Mouse (Mus musculus): Measurements from ENCODE around the gene Akt2. TPM values are rescaled to one million over a fixed set of nuclear protein-coding genes. Genes with fewer than 3 reads are reported as not detected.
A peak's percentile ranks its signal among the peaks of the same experiment; 100 is the strongest.

Gene Akt2
- total and polyA plus RNA-seq, 2 experiments from 2014 or later, result 38.1 to 46.7 TPM

GRCm38 (mm10) chr7:27544675-27545370, 46.5 kb upstream of the Akt2 start:
- no peaks in the 10 kb centered on the region for H3K27me3 ChIP-seq (ENCODE audit: insufficient read depth, low read length)
- TF ChIP-seq CTCF (IDR thresholded peaks at IDR 0.05), result no peak
- WGBS, result 85% methylated on average over 12 of the region's 12 CpGs
- no peak overlapping the region for H3K4me3 ChIP-seq (ENCODE audit: low read depth, low read length)
- H3K4me2 ChIP-seq (ENCODE audit: low read depth, low read length, poor library complexity, severe bottlenecking), result no peak overlapping the region
- no peaks in the 10 kb centered on the region for H3K9me3 ChIP-seq (ENCODE audit: low read length)
- H3K4me1 ChIP-seq (ENCODE audit: insufficient read depth, low read length), result peaks cover 8% of the 10 kb centered on the region; the same call in 1 of the 2 replicates
- H3K27ac ChIP-seq (ENCODE audit: low read depth, low read length), result no peak overlapping the region
- ATAC-seq (ENCODE audit: low FRiP score), result no peak
- no peak overlapping the region for H3K9ac ChIP-seq (replicated peaks; ENCODE audit: low read length, poor library complexity, severe bottlenecking)
- H3K36me3 ChIP-seq (ENCODE audit: insufficient read depth, low read length), result peaks cover 12% of the 10 kb centered on the region
- DNase-seq (ENCODE audit: low spot score), result no peak

- no peak for DNase-seq (ENCODE audit: low spot score)
- no peak overlapping the region for H3K27ac ChIP-seq (ENCODE audit: low read depth, low read length)
- H3K4me2 ChIP-seq (ENCODE audit: low read depth, low read length, poor library complexity, severe bottlenecking), result no peak overlapping the region
- H3K9me3 ChIP-seq (ENCODE audit: low read length), result no peaks in the 10 kb centered on the region
- no peaks in the 10 kb centered on the region for H3K27me3 ChIP-seq (ENCODE audit: insufficient read depth, low read length)
- H3K4me3 ChIP-seq (ENCODE audit: low read depth, low read length), result no peak overlapping the region
- no peak overlapping the region for H3K9ac ChIP-seq (replicated peaks; ENCODE audit: low read length, poor library complexity, severe bottlenecking)
- no peak for TF ChIP-seq CTCF (IDR thresholded peaks at IDR 0.05)
- H3K4me1 ChIP-seq (ENCODE audit: insufficient read depth, low read length), result no peaks in the 10 kb centered on the region; the same call in 1 of the 2 replicates
- ATAC-seq (ENCODE audit: low FRiP score), result no peak
- no peaks in the 10 kb centered on the region for H3K36me3 ChIP-seq (ENCODE audit: insufficient read depth, low read length)
- 78% methylated on average over 6 of the region's 6 CpGs for WGBS
These were observed 41.8 kb upstream of the Akt2 start for GRCm38 (mm10) chr7:27549597-27549996.

GRCm38 (mm10) chr7:27552070-27552469, 39.3 kb upstream of the Akt2 start:
- H3K27me3 ChIP-seq (ENCODE audit: insufficient read depth, low read length), result no peaks in the 10 kb centered on the region
- no peaks in the 10 kb centered on the region for H3K9me3 ChIP-seq (ENCODE audit: low read length)
- ATAC-seq (ENCODE audit: low FRiP score), result no peak
- H3K4me2 ChIP-seq (ENCODE audit: low read depth, low read length, poor library complexity, severe bottlenecking), result peak overlapping the region; percentile 74
- peak overlapping the region; percentile 74 for H3K4me3 ChIP-seq (ENCODE audit: low read depth, low read length)
- no peak for DNase-seq (ENCODE audit: low spot score)
- H3K27ac ChIP-seq (ENCODE audit: low read depth, low read length), result no peak overlapping the region
- H3K4me1 ChIP-seq (ENCODE audit: insufficient read depth, low read length), result no peaks in the 10 kb centered on the region; the same call in 1 of the 2 replicates
- WGBS, result 57% methylated on average over 5 of the region's 5 CpGs
- no peak for TF ChIP-seq CTCF (IDR thresholded peaks at IDR 0.05)
- H3K9ac ChIP-seq (replicated peaks; ENCODE audit: low read length, poor library complexity, severe bottlenecking), result peak overlapping the region; percentile 83
- peaks cover 6% of the 10 kb centered on the region; the same call in 1 of the 2 replicates for H3K36me3 ChIP-seq (ENCODE audit: insufficient read depth, low read length)

DNA sequence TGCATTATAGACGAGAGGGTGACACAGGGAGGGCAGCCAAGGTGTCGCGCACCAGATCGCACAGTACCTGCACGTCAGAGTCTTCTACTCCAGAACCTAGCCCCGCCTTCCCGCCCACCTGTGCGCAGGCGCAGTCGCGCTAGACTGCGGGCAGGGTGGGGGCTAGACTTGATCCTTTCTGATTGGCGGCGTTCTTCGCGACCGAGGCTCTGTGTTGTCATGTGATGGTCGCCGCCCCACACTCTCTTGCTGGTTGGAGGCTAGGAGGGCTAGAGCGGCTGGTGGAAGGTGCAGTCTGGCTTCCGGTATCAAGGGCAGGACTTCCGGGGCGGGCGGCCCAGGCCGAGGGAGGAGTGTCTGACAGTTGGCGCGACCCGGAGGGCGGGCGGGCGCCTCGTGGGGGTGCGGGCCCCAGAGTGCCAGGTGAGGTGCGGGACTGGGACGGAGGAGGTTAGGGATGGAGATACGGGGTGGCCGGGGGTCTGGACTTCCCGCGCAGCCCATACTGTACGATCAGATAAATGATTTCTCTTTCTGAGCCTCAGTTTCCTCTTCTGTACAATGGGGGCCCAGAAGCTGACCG, 38.3 kb upstream of the Akt2 start, which contains the start of the genes Pld3 and 2310022A10Rik:
Pld3 (minus strand) TSS at position 288 of the 583 bp plus-strand sequence.
2310022A10Rik (plus strand) TSS at position 303 of the 583 bp plus-strand sequence.
- Histone ChIP-seq H3K9ac (replicated peaks; ENCODE audit: low read length, poor library complexity, severe bottlenecking) (peak within 1 kb of the TSS; percentile 83), H3K9me3 (ENCODE audit: low read length) (no peaks in the 10 kb centered on the region), H3K36me3 (ENCODE audit: insufficient read depth, low read length) (peaks cover 6% of the 10 kb centered on the region; the same call in 1 of the 2 replicates), H3K4me3 (ENCODE audit: low read depth, low read length) (peak within 1 kb of the TSS; percentile 74), H3K4me1 (ENCODE audit: insufficient read depth, low read length) (no peaks in the 10 kb centered on the region; the same call in 1 of the 2 replicates), H3K27ac (ENCODE audit: low read depth, low read length) (peak within 1 kb of the TSS; percentile 38; the same call in 1 of the 2 replicates), H3K27me3 (ENCODE audit: insufficient read depth, low read length) (no peaks in the 10 kb centered on the region), H3K4me2 (ENCODE audit: low read depth, low read length, poor library complexity, severe bottlenecking) (peak within 1 kb of the TSS; percentile 74)
- WGBS, result under 1% methylated on average over 39 of the region's 41 CpGs
- DNase-seq (ENCODE audit: low spot score), result peak; percentile 98
- TF ChIP-seq CTCF (IDR thresholded peaks at IDR 0.05), result no peak
- peak; percentile 99 for ATAC-seq (ENCODE audit: low FRiP score)

DNA sequence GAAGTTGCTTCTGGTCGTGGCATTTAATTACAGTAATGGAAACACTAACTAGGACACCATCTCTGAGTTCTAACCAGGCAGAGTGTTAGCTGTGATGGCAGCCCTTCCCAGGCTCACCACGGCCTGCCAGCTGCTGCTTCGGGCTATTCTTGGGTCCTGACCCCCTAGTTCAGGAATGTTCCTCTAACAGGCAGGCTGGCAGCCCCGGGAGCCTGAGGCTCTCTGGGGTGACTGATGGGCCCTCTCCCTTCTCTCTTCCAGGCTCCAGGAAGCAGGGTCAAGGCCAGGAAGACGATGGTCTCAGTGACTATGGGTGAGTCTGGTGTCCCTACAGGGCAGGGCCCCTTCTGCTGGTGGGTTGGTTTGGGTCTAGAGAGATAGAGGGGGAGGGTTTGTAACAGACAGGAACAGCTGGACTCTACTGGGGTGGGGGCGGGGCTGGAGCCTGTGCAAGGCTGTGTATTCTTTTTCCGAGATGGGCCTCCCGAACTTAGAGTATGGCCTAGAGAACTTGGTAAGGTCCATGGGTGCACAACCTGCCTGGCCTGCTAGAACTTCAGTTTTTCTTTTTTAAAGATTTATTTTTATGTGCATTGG, 31.0 kb upstream of the Akt2 start:
- no peak overlapping the region for H3K27ac ChIP-seq (ENCODE audit: low read depth, low read length)
- H3K27me3 ChIP-seq (ENCODE audit: insufficient read depth, low read length), result no peaks in the 10 kb centered on the region
- DNase-seq (ENCODE audit: low spot score) (no peak), ATAC-seq (ENCODE audit: low FRiP score) (no peak)
- H3K4me1 ChIP-seq (ENCODE audit: insufficient read depth, low read length), result no peaks in the 10 kb centered on the region
- peaks cover 50% of the 10 kb centered on the region for H3K36me3 ChIP-seq (ENCODE audit: insufficient read depth, low read length)
- H3K9ac ChIP-seq (replicated peaks; ENCODE audit: low read length, poor library complexity, severe bottlenecking), result no peak overlapping the region
- TF ChIP-seq CTCF (IDR thresholded peaks at IDR 0.05), result no peak
- 85% methylated on average over 8 of the region's 8 CpGs for WGBS
- H3K9me3 ChIP-seq (ENCODE audit: low read length), result no peaks in the 10 kb centered on the region
- H3K4me2 ChIP-seq (ENCODE audit: low read depth, low read length, poor library complexity, severe bottlenecking), result no peak overlapping the region
- no peak overlapping the region for H3K4me3 ChIP-seq (ENCODE audit: low read depth, low read length)

All from midbrain, postnatal 0 days (tissue).